Comparison of ENCODE assay signal across 8 mouse cellular contexts in the genomic region with DNA sequence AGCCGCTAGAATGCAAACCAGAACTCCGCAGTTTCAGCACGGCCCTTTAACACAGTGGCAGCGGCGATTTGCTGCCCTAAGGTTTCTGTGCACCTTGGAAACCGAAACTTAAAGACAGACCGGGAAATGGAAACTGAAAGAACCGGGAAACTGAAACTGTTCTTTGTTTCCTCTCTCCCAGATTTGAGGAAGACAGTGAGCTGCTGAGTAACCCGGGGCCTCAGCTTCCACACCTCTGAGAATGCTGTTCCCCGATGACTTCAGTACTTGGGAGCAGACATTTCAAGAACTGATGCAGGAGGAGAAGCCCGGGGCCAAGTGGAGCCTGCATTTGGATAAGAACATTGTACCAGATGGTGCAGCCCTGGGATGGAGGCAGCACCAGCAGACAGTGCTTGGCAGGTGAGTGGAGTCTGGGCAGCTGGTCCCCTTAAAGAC.
DNase-seq lines count a peak whose midpoint lies in the region; ATAC-seq and TF ChIP-seq lines count a peak whose summit lies in the region.

No protein-coding gene starts in this region.

- 28% methylated on average over 11 of the region's 11 CpGs for WGBS in heart, postnatal 0 days
- WGBS in liver, embryonic 15.5 days (ENCODE audit: insufficient replicate concordance) = 14% methylated on average over 11 of the region's 11 CpGs
- WGBS in neural tube, embryonic 13.5 days = 40% methylated on average over 11 of the region's 11 CpGs

- no peaks in the 10 kb centered on the region for H3K4me1 ChIP-seq in embryonic fibroblast, embryonic 13.5 days (ENCODE audit: control insufficient read depth, insufficient read depth, low read length)
- 0 out of 2 replicates have a peak, but pooled peaks cover 5% of the 10 kb centered on the region for H3K4me1 ChIP-seq in heart, postnatal 0 days (ENCODE audit: control insufficient read depth, insufficient read depth)
- H3K4me1 ChIP-seq in liver, embryonic 15.5 days (replicated peaks) = peaks cover 6% of the 10 kb centered on the region; the same call in 1 of the 2 replicates
- H3K4me1 ChIP-seq in neural tube, embryonic 13.5 days (replicated peaks) = no peaks in the 10 kb centered on the region; the same call in 1 of the 2 replicates

- peak; percentile 41; the same call in 1 of the 2 replicates for ATAC-seq in heart, postnatal 0 days (ENCODE audit: insufficient read depth, low read depth)
- 0 out of 2 replicates have a peak, but pooled peaks have one; percentile 9 for ATAC-seq in liver, embryonic 15.5 days (ENCODE audit: insufficient read depth)
- ATAC-seq in neural tube, embryonic 13.5 days (ENCODE audit: low read depth) = no peak

- peak; percentile 75 for DNase-seq in CD4-positive, CD25-positive, alpha-beta regulatory T cell, adult 2 months (ENCODE audit: low read depth, low spot score)
- DNase-seq in adrenal gland, postnatal 25 days = peak; percentile 31
- DNase-seq in heart, postnatal 0 days (ENCODE audit: low spot score) = peak; percentile 64
- peak; percentile 52 for DNase-seq in kidney, postnatal 14 days
- DNase-seq in thymus, postnatal 10 days (ENCODE audit: low spot score in 2 of 2) = peak; percentile 7 to 39

- H3K27me3 ChIP-seq in heart, postnatal 0 days (ENCODE audit: control insufficient read depth, insufficient read depth, low read length) = no peaks in the 10 kb centered on the region
- H3K27me3 ChIP-seq in liver, embryonic 15.5 days = no peaks in the 10 kb centered on the region
- no peaks in the 10 kb centered on the region for H3K27me3 ChIP-seq in neural tube, embryonic 13.5 days

- peak; percentile 15; the same call in 1 of the 2 replicates for TF ChIP-seq POLR2A in embryonic fibroblast, embryonic 13.5 days (IDR thresholded peaks at IDR 0.05; ENCODE audit: low read depth, low read length)

- no peaks in the 10 kb centered on the region for H3K9me3 ChIP-seq in heart, postnatal 0 days (replicated peaks; ENCODE audit: control insufficient read depth, low read length)
- no peaks in the 10 kb centered on the region for H3K9me3 ChIP-seq in liver, embryonic 15.5 days (replicated peaks)
- H3K9me3 ChIP-seq in neural tube, embryonic 13.5 days = no peaks in the 10 kb centered on the region

- H3K4me3 ChIP-seq in embryonic fibroblast, embryonic 13.5 days (ENCODE audit: insufficient read depth, low read length) = peak overlapping the region; percentile 58
- peak overlapping the region; percentile 65 for H3K4me3 ChIP-seq in heart, postnatal 0 days (ENCODE audit: low read depth, low read length)
- H3K4me3 ChIP-seq in liver, embryonic 15.5 days (replicated peaks) = peak overlapping the region; percentile 42
- H3K4me3 ChIP-seq in neural tube, embryonic 13.5 days = peak overlapping the region; percentile 15; the same call in 1 of the 2 replicates

- H3K9ac ChIP-seq in heart, postnatal 0 days (replicated peaks; ENCODE audit: low read depth, low read length) = peak overlapping the region; percentile 72
- H3K9ac ChIP-seq in liver, embryonic 15.5 days = no peak overlapping the region
- peak overlapping the region; percentile 1; the same call in 1 of the 2 replicates for H3K9ac ChIP-seq in neural tube, embryonic 13.5 days

- TF ChIP-seq CTCF in embryonic fibroblast, embryonic 13.5 days (IDR thresholded peaks at IDR 0.05; ENCODE audit: borderline replicate concordance, insufficient read depth, low read length) = no peak
- TF ChIP-seq CTCF in heart, postnatal 0 days (IDR thresholded peaks at IDR 0.05; ENCODE audit: low read depth) = no peak

- 0 out of 2 replicates have a peak overlapping the region, but pooled peaks have one; percentile 2 for H3K27ac ChIP-seq in embryonic fibroblast, embryonic 13.5 days (ENCODE audit: insufficient read depth, low read length)
- peak overlapping the region; percentile 80 for H3K27ac ChIP-seq in heart, postnatal 0 days (ENCODE audit: low read depth)
- H3K27ac ChIP-seq in liver, embryonic 15.5 days (replicated peaks) = no peak overlapping the region
- H3K27ac ChIP-seq in neural tube, embryonic 13.5 days (replicated peaks) = no peak overlapping the region

- peak overlapping the region; percentile 61 for H3K4me2 ChIP-seq in heart, postnatal 0 days (ENCODE audit: low read depth, low read length)
- peak overlapping the region; percentile 46 for H3K4me2 ChIP-seq in liver, embryonic 15.5 days
- peak overlapping the region; percentile 34 for H3K4me2 ChIP-seq in neural tube, embryonic 13.5 days

- no peak for TF ChIP-seq EP300 in heart, postnatal 0 days (IDR thresholded peaks at IDR 0.05; ENCODE audit: low read depth)

- no peaks in the 10 kb centered on the region for H3K36me3 ChIP-seq in heart, postnatal 0 days (replicated peaks; ENCODE audit: control insufficient read depth, insufficient read depth, low read length)
- no peaks in the 10 kb centered on the region for H3K36me3 ChIP-seq in liver, embryonic 15.5 days (replicated peaks)
- H3K36me3 ChIP-seq in neural tube, embryonic 13.5 days = no peaks in the 10 kb centered on the region

Comparison
In these comparisons a context has a peak if more than half of its experiments do, and no peak if none do; other contexts are left out.
1. DNase-seq: peak in every context shown above with its lines; median percentile 75 in CD4-positive, CD25-positive, alpha-beta regulatory T cell, adult 2 months; 64 in heart, postnatal 0 days; 52 in kidney, postnatal 14 days; 31 in adrenal gland, postnatal 25 days; 23 in thymus, postnatal 10 days.
2. H3K27ac ChIP-seq: peak in embryonic fibroblast, embryonic 13.5 days (single experiment) and heart, postnatal 0 days (single experiment); none in liver, embryonic 15.5 days (single experiment) and neural tube, embryonic 13.5 days (single experiment).
3. H3K4me3 ChIP-seq: peak in every context shown above with its lines; median percentile 65 in heart, postnatal 0 days; 58 in embryonic fibroblast, embryonic 13.5 days; 42 in liver, embryonic 15.5 days; 15 in neural tube, embryonic 13.5 days.
4. Peak in every context shown above with its lines, with median percentiles within 50 percentile points of each other: H3K4me2 ChIP-seq.